Mouse (Mus musculus): ENCODE results near the gene Ormdl2.

DNA sequence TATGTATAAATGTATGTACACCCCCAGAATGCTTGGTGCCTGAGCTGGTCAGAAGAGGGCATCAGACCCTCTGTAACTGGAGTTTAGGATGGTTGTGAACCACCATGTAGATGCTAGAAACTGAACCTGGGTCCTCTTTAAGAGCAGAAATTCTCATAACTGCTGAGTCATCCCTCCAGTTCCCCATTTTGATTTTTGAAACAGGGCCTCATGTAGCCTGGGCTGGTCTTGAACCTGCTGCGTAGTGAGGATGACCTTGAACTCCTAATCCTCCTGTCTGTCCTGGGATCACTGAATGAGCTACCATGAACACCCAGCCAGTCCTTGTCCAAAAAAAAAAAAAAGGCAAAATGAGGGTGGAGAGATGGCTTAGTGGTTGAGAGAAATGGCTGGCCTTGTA lies 28.2 kb downstream of the Ormdl2 start:
- TF ChIP-seq CTCF (IDR thresholded peaks at IDR 0.05) (no peak), EP300 (IDR thresholded peaks at IDR 0.05) (no peak)

Measured in lung, postnatal 0 days (tissue).